Mouse (Mus musculus): ENCODE measurements around the gene Ubtd2.

The Ubtd2 gene

GRCm38 (mm10) chr11:32564629-32565028 lies 109.5 kb downstream of the Ubtd2 start:
- DNase-seq (ENCODE audit: low spot score) = no peak

GRCm38 (mm10) chr11:32565088-32565487 lies 109.9 kb downstream of the Ubtd2 start:
- no peak for DNase-seq (ENCODE audit: low spot score)

GRCm38 (mm10) chr11:32566184-32566583 lies 111.0 kb downstream of the Ubtd2 start:
- no peak for DNase-seq (ENCODE audit: low spot score)
